Mouse (Mus musculus): ENCODE results near the gene Chst13. TPM values are rescaled to one million over a fixed set of nuclear protein-coding genes. Genes with fewer than 3 reads are reported as not detected.

The Chst13 gene
- polyA plus RNA-seq, 1 experiment from 2014 or later, result 0.33 TPM

DNA sequence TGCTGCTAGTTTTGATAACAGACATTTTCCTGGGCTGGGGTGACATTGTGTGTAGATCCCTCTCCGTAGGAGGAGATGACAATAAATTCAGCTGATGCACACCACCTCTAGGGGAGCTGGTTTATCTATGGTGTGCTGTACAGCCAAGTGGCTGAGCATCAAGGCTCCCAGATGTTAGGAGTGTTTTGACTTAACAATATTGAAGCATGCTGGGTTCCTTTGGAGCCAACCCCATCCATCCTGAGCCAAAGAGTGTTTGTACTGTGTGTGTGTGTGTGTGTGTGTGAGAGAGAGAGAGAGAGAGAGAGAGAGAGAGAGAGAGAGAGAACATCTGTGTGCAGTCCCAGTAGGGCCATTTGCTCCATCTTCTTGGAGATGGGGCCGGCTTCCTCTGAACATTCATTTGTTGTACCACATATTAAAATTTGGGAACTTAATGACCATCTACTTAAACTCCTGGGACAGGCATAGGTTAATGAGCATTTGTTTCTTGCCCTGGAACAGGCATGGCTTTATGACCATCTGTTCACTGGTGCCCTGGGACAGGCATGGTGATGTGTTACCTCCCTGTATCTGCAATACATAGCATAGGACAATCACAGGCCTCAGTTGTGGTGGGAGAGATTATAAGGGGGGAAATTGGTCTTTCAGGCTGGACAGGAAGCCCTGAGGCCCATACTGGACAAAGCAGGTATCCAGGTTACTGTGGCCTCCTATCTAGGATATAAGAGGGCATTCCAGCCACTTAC lies 7.3 kb downstream of the Chst13 start:
- Histone ChIP-seq H3K9me3 (no peaks in the 10 kb centered on the region; the same call in 1 of the 2 replicates), H3K27ac (no peak overlapping the region), H3K36me3 (no peaks in the 10 kb centered on the region), H3K27me3 (no peaks in the 10 kb centered on the region), H3K9ac (no peak overlapping the region), H3K4me2 (replicated peaks) (no peak overlapping the region), H3K4me3 (no peak overlapping the region), H3K4me1 (no peaks in the 10 kb centered on the region)
- no peak for ATAC-seq (ENCODE audit: low FRiP score, low read depth)
- WGBS, result 77% methylated on average over 2 of the region's 2 CpGs

DNA sequence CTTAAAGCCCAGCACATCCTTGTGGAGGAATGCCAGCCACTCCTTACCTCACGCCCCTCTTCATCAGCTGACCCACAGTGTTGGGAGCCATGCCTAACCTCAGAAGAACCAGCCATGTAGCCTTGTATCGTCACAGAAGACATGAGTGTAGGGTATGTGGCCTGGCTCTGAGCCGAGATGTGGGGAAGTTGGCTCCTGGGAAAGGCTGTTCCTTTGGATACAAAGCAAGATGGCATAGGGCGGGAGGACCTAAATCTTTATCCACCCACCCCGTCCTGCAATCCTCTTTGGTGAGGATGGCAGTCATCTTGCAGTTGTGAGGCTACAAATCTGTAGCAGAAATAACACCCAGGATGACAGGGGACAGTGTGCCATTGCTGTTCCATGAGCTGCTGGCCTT lies 9.0 kb downstream of the Chst13 start:
- no peak for ATAC-seq (ENCODE audit: low FRiP score, low read depth)
- H3K27ac ChIP-seq, result no peak overlapping the region

DNA sequence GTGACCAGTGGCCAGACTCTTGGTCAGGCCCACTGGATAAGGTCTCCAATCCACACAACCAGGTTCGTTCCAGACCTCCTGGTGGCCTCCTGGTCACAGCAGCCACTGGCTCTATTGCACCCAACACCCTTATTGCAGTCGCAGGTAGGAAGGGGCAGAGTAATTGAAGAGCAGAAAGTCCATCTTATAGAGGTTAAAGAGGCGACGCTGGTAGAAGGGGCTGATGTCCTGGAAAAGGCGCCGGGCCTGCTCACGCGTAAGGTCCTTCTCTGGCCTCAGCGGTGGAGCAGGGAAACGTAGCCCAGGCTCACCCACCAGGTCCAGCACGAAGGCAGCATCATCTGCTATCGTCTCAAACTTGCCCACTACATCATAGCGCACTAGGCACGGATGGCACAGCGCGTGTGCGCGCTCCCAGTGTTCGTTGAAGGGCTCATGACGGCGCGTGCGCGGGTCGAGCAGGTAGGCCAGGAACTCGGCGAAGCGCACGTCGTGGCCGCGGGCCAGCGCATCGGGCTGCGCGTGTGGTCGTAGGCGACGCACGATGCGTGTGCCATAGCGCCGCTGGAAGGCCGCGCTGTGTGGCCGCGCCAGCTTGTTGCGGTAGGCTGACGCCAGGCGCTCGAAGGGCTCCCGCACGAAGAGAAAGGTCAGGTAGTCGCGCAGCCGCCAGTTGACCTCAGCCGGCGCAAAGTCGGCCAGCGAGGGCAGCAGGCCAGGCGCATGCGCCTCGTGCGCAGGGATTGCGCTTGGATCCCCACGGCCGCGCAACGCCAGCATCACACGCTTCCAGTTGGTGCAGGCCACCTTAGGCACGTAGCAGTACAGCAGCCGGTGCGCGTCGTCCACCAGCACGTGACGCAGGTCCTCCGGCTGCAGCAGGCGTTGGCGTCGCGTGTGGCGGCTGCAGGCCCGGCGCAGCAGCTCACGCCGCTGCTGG lies 15.9 kb downstream of the Chst13 start:
- Histone ChIP-seq H3K27me3 (no peaks in the 10 kb centered on the region), H3K27ac (no peak overlapping the region), H3K9ac (no peak overlapping the region), H3K4me3 (no peak overlapping the region), H3K9me3 (peaks cover 14% of the 10 kb centered on the region), H3K4me1 (no peaks in the 10 kb centered on the region), H3K36me3 (no peaks in the 10 kb centered on the region), H3K4me2 (replicated peaks) (no peak overlapping the region)
- no peak for ATAC-seq (ENCODE audit: low FRiP score, low read depth)
- 86% methylated on average over 87 of the region's 87 CpGs for WGBS

More for the DNA sequence above, 9.0 kb downstream of the Chst13 start:
- Histone ChIP-seq H3K4me1 (no peaks in the 10 kb centered on the region), H3K4me3 (no peak overlapping the region), H3K27me3 (no peaks in the 10 kb centered on the region), H3K9ac (no peak overlapping the region), H3K36me3 (no peaks in the 10 kb centered on the region), H3K9me3 (peaks cover 4% of the 10 kb centered on the region; the same call in 1 of the 2 replicates), H3K4me2 (replicated peaks) (no peak overlapping the region)
- 89% methylated on average over 5 of the region's 5 CpGs for WGBS

DNA sequence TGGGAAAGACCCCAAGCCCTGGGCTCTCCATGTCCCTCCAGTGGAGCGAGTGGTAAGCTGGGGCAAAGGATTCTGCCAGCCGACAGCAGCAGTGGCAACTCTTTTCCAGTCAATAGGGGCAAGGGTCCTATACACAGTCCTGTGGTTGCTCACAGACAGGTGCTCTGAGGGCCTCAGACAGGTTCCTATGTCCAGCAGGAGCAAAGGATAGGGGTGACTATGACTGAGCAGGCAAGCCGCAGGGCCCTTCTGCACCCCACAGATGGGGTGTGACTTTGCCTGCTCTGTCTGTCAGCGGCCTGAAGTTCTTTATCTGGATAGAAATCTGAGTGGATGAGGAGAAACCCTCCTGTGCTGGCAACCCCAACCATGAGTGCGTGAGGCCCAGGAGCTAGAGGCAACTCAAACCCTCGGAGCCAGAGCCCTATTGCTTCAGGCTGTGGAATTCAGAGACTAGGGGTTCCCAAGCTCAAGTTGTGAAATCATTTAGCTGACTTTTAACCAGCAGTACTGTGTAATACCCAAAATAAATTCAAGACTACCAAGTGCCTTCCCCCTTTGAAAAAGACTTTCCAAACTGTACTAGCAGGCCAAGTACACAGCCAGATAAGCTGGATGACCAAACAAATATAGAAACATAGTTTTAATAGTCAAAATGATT lies 18.5 kb downstream of the Chst13 start:
- Histone ChIP-seq H3K27me3 (no peaks in the 10 kb centered on the region), H3K4me1 (no peaks in the 10 kb centered on the region), H3K4me3 (no peak overlapping the region), H3K36me3 (no peaks in the 10 kb centered on the region), H3K9me3 (peaks cover 10% of the 10 kb centered on the region; the same call in 1 of the 2 replicates), H3K9ac (no peak overlapping the region), H3K27ac (no peak overlapping the region), H3K4me2 (replicated peaks) (no peak overlapping the region)
- ATAC-seq (ENCODE audit: low FRiP score, low read depth), result no peak
- 84% methylated on average over 6 of the region's 6 CpGs for WGBS

DNA sequence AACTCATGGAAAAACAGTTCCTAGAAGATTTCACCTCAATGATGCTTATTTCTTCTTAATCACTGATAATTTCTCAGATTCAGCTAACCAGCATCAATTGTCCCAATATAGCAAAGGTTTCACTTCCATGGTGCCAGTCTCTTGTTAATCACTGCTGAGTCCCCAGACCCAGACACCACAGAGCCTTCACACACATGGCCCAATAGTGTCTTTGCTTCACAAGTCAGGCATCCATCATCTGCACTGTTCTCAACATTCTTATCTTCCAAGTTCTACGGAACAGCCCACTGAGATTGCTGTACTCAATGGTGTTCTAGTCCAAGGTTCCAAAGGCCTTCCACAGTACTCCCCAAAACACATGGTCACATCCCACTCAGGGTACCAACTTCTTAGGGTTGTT lies 24.1 kb downstream of the Chst13 start, which contains the start of gene BC048671:
BC048671 (plus strand) TSS at position 301 of the 400 bp plus-strand sequence.
- no peaks in the 10 kb centered on the region for H3K27me3 ChIP-seq
- no peak within 1 kb of the TSS for H3K27ac ChIP-seq
- H3K9ac ChIP-seq, result no peak within 1 kb of the TSS
- H3K4me2 ChIP-seq (replicated peaks), result no peak within 1 kb of the TSS
- 90% methylated on average over 1 of the region's 1 CpGs for WGBS
- no peak within 1 kb of the TSS for H3K4me3 ChIP-seq
- no peaks in the 10 kb centered on the region for H3K4me1 ChIP-seq
- ATAC-seq (ENCODE audit: low FRiP score, low read depth), result no peak
- no peaks in the 10 kb centered on the region for H3K9me3 ChIP-seq
- H3K36me3 ChIP-seq, result no peaks in the 10 kb centered on the region

DNA sequence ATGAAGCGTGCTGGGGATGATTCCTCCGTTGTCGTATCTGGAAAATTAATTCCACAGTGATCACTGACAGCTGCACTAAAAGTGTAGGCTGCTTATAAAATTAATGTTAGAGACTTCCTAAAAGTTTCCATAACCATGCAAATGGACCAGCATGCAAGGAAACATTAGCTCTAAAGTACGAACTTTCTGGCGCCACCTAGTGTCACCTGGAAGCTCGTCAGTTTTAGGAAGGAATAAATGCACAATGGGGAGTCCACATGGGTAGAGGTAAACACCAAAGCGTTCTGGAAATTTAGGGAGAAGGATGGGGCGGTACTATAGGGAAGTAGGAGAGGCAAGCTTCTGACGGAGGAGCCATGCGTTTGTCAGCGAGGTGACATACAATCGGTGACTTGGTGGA lies 36.7 kb downstream of the Chst13 start:
- no peak overlapping the region for H3K4me2 ChIP-seq (replicated peaks)
- H3K9ac ChIP-seq, result no peak overlapping the region
- peaks cover 7% of the 10 kb centered on the region; the same call in 1 of the 2 replicates for H3K9me3 ChIP-seq
- no peaks in the 10 kb centered on the region for H3K36me3 ChIP-seq
- no peak for ATAC-seq (ENCODE audit: low FRiP score, low read depth)
- no peaks in the 10 kb centered on the region for H3K4me1 ChIP-seq
- 58% methylated on average over 12 of the region's 12 CpGs for WGBS
- H3K27me3 ChIP-seq, result no peaks in the 10 kb centered on the region
- H3K4me3 ChIP-seq, result no peak overlapping the region
- H3K27ac ChIP-seq, result no peak overlapping the region

Other genes with a start within 250 kb of the Chst13 start
- gene Vmn1r49, start 246.7 kb downstream of the Chst13 start, polyA plus RNA-seq (2015; fragmentation: Nextera tagmentation; extraction: Ambion mirVana), result not detected in 2 replicates
- not detected in 2 replicates for gene Vmn1r50, start 223.8 kb downstream of the Chst13 start, polyA plus RNA-seq (2015; fragmentation: Nextera tagmentation; extraction: Ambion mirVana)
- gene Vmn1r51, start 202.6 kb downstream of the Chst13 start, polyA plus RNA-seq (2015; fragmentation: Nextera tagmentation; extraction: Ambion mirVana), result not detected in 2 replicates
- not detected in 2 replicates for gene Vmn1r52, start 150.4 kb downstream of the Chst13 start, polyA plus RNA-seq (2015; fragmentation: Nextera tagmentation; extraction: Ambion mirVana)
- not detected in 2 replicates for gene V1ra8, start 122.4 kb downstream of the Chst13 start, polyA plus RNA-seq (2015; fragmentation: Nextera tagmentation; extraction: Ambion mirVana)
- gene Vmn1r53, start 100.7 kb downstream of the Chst13 start, polyA plus RNA-seq (2015; fragmentation: Nextera tagmentation; extraction: Ambion mirVana), result not detected in 2 replicates
- not detected in 2 replicates for gene Vmn1r54, start 78.9 kb downstream of the Chst13 start, polyA plus RNA-seq (2015; fragmentation: Nextera tagmentation; extraction: Ambion mirVana)
- not detected in 2 replicates for gene BC048671, start 24.0 kb downstream of the Chst13 start, polyA plus RNA-seq (2015; fragmentation: Nextera tagmentation; extraction: Ambion mirVana)
- gene Uroc1, start 8.1 kb upstream of the Chst13 start, polyA plus RNA-seq (2015; fragmentation: Nextera tagmentation; extraction: Ambion mirVana), result 0.04 and 0.05 TPM in 2 replicates
- gene Zxdc, start 44.3 kb upstream of the Chst13 start, polyA plus RNA-seq (2015; fragmentation: Nextera tagmentation; extraction: Ambion mirVana), result 6.5 and 6.9 TPM in 2 replicates
- gene Cfap100, start 103.6 kb upstream of the Chst13 start, polyA plus RNA-seq (2015; fragmentation: Nextera tagmentation; extraction: Ambion mirVana), result 0.37 and 0.59 TPM in 2 replicates
- gene Klf15, start 137.4 kb upstream of the Chst13 start, polyA plus RNA-seq (2015; fragmentation: Nextera tagmentation; extraction: Ambion mirVana), result 5.0 and 5.1 TPM in 2 replicates
- gene Aldh1l1, start 161.2 kb upstream of the Chst13 start, polyA plus RNA-seq (2015; fragmentation: Nextera tagmentation; extraction: Ambion mirVana), result 2.0 and 2.4 TPM in 2 replicates